Mouse (Mus musculus) G1E (cell line): ENCODE data around the gene Olfr520. TPM values are rescaled to one million over a fixed set of nuclear protein-coding genes. Genes with fewer than 3 reads are reported as not detected.

ENCODE experiments used
- ATAC-seq: 2 replicates; pipeline ENCODE4 v1.8.0; 2016; ENCODE audit warnings: mild to moderate bottlenecking; ENCODE audit not compliant: insufficient number of reproducible peaks, poor library complexity, low FRiP score, severe bottlenecking; ENCODE audit errors: extremely low read depth
- DNase-seq: peaks from one replicate; pipeline ENCODE4 v3.0.0; 2012; ENCODE audit warnings: low spot score
- H3K27me3 ChIP-seq: 2 replicates; pipeline ENCODE4 v1.6.1; 2012; ENCODE audit warnings: mild to moderate bottlenecking, low read length, inconsistent platforms; ENCODE audit not compliant: insufficient read depth
- H3K36me3 ChIP-seq: replicated peaks from 2 replicates; pipeline ENCODE3; 2012; ENCODE audit warnings: mild to moderate bottlenecking, inconsistent platforms
- H3K4me1 ChIP-seq: 2 replicates; pipeline ENCODE4 v1.6.1; 2012; ENCODE audit warnings: low read depth, low read length, inconsistent platforms, mixed read lengths; ENCODE audit not compliant: insufficient read depth
- H3K4me3 ChIP-seq: 2 replicates; pipeline ENCODE4 v1.5.1; 2012; ENCODE audit warnings: low read depth, mild to moderate bottlenecking, inconsistent platforms, low read length, moderate library complexity, mixed read lengths
- H3K9me3 ChIP-seq: replicated peaks from 2 replicates; pipeline ENCODE4 v1.6.1; 2012; ENCODE audit warnings: inconsistent platforms
- CTCF ChIP-seq: IDR thresholded peaks from 2 replicates; pipeline ENCODE4 v1.5.1; 2012; ENCODE audit warnings: low read depth, low read length, inconsistent platforms, mixed read lengths
- GATA1 ChIP-seq: IDR thresholded peaks from 2 replicates; pipeline ENCODE4 v1.6.1; 2012; ENCODE audit warnings: borderline replicate concordance, low read length, inconsistent platforms, mixed read lengths
- GATA2 ChIP-seq: IDR thresholded peaks from 2 replicates; pipeline ENCODE4 v1.6.1; 2012; ENCODE audit warnings: low read depth, low read length, inconsistent platforms, borderline replicate concordance
- POLR2AphosphoS5 ChIP-seq: IDR thresholded peaks from 2 replicates; pipeline ENCODE4 v1.6.1; 2012; ENCODE audit warnings: low read depth, low read length, inconsistent platforms; ENCODE audit not compliant: insufficient replicate concordance
- TAL1 ChIP-seq: conservative IDR thresholded peaks from 2 replicates; pipeline ENCODE4 v1.6.1; 2012; ENCODE audit warnings: low read depth, low read length, inconsistent platforms, mixed read lengths
- polyA plus RNA-seq: library from polyadenylated mRNA; stranded (reverse); fragments of >175 nt; gene quantifications from 2 replicates; pipeline ENCODE4 v1.2.3, GENCODE M21; 2012
- total RNA-seq, 2 experiments: library from RNA; stranded (forward) in 1 of 2; stranded (reverse) in 1 of 2; fragments of 200-1000 nt in 1 of 2; fragments of >200 nt in 1 of 2; fragmentation: Nextera tagmentation in 1 of 2; gene quantifications; 2 replicates each; pipeline ENCODE4 v1.2.3; 2014 to 2017

The Olfr520 gene
- not detected in 2 replicates for total RNA-seq (2014; fragmentation: Nextera tagmentation)
- 0.11 TPM in 1 of 2 replicates, not detected in the other for total RNA-seq (2017)
- not detected in 2 replicates for polyA plus RNA-seq

DNA sequence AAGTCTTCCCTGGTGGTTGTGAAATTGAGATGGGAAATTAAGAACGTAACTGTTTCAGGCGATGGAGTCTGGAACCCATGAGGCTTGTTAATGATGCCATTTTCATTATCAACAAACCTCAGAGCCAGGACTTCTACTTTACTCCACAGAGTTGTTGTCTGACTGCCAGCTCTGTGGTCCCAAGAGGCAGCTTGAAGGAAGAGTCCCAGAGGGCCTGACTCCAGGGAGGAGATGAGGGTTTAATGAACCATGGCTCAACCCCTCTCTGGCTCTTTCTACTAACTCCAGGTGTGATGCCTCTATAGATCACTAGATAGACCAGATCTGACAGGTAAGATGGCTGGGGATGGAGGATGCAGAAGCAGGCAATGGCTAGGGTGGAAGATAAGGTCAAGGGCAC is at the start of gene Olfr520:
Olfr520 (plus strand) TSS at position 301 of the 400 bp plus-strand sequence.
- DNase-seq: no peak
- TF ChIP-seq TAL1: no peak
- no peak for TF ChIP-seq POLR2AphosphoS5
- TF ChIP-seq GATA2: no peak
- no peak for TF ChIP-seq CTCF
- no peak for TF ChIP-seq GATA1
- peaks cover 15% of the 10 kb centered on the region for H3K27me3 ChIP-seq
- H3K4me1 ChIP-seq: peaks cover 6% of the 10 kb centered on the region
- H3K4me3 ChIP-seq: no peak within 1 kb of the TSS
- H3K36me3 ChIP-seq: no peaks in the 10 kb centered on the region
- H3K9me3 ChIP-seq: peaks cover 2% of the 10 kb centered on the region; the same call in 1 of the 2 replicates
- no peak for ATAC-seq

DNA sequence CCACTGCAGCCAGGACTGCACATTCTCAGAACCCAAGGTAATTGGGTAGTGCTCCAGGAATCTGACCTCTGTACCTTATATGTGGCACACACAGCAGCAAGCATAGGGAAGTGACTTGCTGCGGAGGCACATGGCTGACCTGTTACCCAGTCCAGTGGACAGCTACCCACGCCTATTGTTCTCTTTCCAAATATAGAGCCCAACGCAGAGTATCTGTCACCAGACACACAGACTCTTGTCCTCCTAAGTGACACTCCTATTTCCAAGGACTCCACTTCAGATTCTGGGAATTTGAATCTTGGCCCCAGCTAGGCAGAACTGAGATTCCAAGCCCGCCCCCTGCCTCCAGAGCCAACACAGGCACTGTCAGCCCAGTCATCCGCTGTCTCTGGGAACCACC is 49.3 kb upstream of the Olfr520 start:
- no peak for DNase-seq
- no peak overlapping the region for H3K4me3 ChIP-seq
- ATAC-seq: no peak

DNA sequence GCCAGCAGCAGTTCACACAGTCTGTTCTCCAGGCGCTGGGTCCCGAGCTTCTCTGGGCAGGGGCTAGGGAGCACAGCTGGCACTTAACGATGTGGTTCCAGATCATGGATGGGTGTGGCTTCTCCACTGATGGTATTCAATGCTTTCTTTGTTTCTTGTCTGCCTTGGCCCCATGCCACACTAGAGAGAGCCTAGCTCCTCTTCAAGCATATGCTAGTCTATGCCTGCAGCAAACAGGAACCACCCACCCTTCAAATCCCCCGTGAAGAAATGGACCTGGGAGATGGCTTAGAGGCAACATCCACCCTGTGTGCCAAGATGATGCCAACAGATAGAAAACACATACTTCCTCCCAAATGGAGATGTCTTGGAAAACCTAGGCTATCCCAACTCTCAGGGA is 46.0 kb upstream of the Olfr520 start:
- H3K27me3 ChIP-seq: peaks cover 14% of the 10 kb centered on the region

More for the DNA sequence above, 49.3 kb upstream of the Olfr520 start:
- Histone ChIP-seq H3K36me3 (no peaks in the 10 kb centered on the region), H3K4me1 (no peaks in the 10 kb centered on the region), H3K27me3 (peaks cover 7% of the 10 kb centered on the region; the same call in 1 of the 2 replicates), H3K9me3 (no peaks in the 10 kb centered on the region)
- TF ChIP-seq GATA1 (no peak), TAL1 (no peak), CTCF (no peak), POLR2AphosphoS5 (no peak), GATA2 (no peak)

DNA sequence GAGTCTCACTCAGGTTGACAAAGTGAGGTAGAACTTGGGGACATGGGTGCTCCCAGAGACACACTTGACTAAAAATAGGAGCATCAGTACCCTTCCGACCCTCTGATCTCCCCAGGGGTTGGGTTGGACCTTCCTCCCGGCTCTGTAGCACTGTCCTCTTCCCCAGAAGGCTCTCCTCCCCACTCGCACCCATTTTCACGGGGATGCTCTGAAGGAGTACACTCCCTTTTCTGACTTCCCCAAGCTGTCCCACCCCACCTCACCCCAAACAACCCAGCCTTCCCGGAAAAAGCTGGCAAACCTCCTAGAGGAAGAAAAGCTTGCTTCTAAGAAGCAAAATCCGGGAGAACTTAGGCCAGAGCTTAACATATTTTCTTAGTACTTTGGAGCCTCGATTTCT is 39.3 kb upstream of the Olfr520 start:
- no peak for ATAC-seq
- H3K4me1 ChIP-seq: no peaks in the 10 kb centered on the region
- DNase-seq: no peak
- H3K27me3 ChIP-seq: peaks cover 25% of the 10 kb centered on the region
- TF ChIP-seq TAL1 (no peak), POLR2AphosphoS5 (no peak), GATA2 (no peak), GATA1 (no peak), CTCF (no peak)
- no peaks in the 10 kb centered on the region for H3K36me3 ChIP-seq
- H3K4me3 ChIP-seq: no peak overlapping the region
- H3K9me3 ChIP-seq: no peaks in the 10 kb centered on the region

More for the DNA sequence above, 46.0 kb upstream of the Olfr520 start:
- no peaks in the 10 kb centered on the region for H3K4me1 ChIP-seq
- ATAC-seq: no peak
- H3K9me3 ChIP-seq: no peaks in the 10 kb centered on the region
- no peaks in the 10 kb centered on the region for H3K36me3 ChIP-seq
- no peak for DNase-seq
- TF ChIP-seq POLR2AphosphoS5 (no peak), GATA1 (no peak), GATA2 (no peak), CTCF (no peak), TAL1 (no peak)
- H3K4me3 ChIP-seq: no peak overlapping the region

DNA sequence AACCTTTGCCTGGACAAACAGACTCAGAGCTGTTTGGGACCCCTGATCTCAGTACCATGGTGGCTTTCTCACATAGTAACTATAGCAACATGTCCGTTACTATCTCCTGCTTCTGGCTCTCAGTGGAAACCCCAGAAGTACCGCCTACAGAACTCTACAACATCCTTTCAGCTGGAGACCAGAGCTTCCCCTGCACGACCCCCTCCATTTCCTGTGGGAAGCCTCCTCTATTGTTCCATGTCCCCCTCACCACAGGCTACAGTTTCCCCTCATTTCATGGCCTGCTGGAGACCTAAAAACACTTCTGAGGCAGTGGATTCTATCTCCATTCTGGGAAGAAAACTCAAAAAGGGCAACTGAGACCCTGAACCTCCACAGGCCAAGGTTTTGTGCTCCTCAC is 37.7 kb upstream of the Olfr520 start:
- peaks cover 25% of the 10 kb centered on the region for H3K27me3 ChIP-seq
- DNase-seq: no peak
- no peak overlapping the region for H3K4me3 ChIP-seq
- H3K36me3 ChIP-seq: no peaks in the 10 kb centered on the region
- ATAC-seq: no peak
- no peak for TF ChIP-seq CTCF
- TF ChIP-seq GATA2: no peak
- no peak for TF ChIP-seq POLR2AphosphoS5
- no peak for TF ChIP-seq GATA1
- no peak for TF ChIP-seq TAL1
- no peaks in the 10 kb centered on the region for H3K9me3 ChIP-seq
- no peaks in the 10 kb centered on the region for H3K4me1 ChIP-seq

DNA sequence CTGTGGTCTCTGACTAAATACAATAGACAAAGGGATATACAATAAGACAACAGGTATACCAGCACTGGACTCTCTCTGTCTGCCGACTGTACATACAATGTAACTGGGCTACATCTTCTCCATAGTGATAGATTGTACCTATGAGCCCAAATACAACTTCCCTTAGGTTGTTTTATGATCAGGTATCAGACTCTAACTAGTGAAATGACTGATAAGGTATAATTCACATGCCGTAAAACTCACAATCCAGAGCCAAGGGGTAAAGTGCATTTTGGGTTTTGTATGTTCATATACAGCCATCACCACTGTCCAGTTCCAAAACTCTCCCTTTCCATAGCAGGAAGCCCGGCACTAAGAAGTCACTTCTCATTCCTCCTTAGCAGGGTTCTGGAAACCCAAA is 36.7 kb upstream of the Olfr520 start:
- Histone ChIP-seq H3K4me3 (no peak overlapping the region), H3K27me3 (peaks cover 25% of the 10 kb centered on the region), H3K36me3 (no peaks in the 10 kb centered on the region), H3K4me1 (no peaks in the 10 kb centered on the region), H3K9me3 (no peaks in the 10 kb centered on the region)
- ATAC-seq (no peak), DNase-seq (no peak)
- no peak for TF ChIP-seq TAL1
- no peak for TF ChIP-seq GATA1
